Mouse (Mus musculus) spleen, adult 2 months (tissue): ENCODE data around the gene Zdhhc17. TPM values are rescaled to one million over a fixed set of nuclear protein-coding genes. Genes with fewer than 3 reads are reported as not detected.

ENCODE experiments used
- DNase-seq, 2 experiments: peaks; one replicate each; pipeline versions ENCODE4 v3.0.0 to v3.0.0-alpha.2; 2012 to 2021; ENCODE audit warnings: low spot score in 2 of 2, low read depth in 1 of 2
- H3K27ac ChIP-seq: fragments of 200-500 bp; 2 replicates; pipeline ENCODE4 v1.5.1; 2012; ENCODE audit warnings: low read length, inconsistent platforms; ENCODE audit not compliant: insufficient read depth
- H3K27me3 ChIP-seq: fragments of 200-500 bp; 2 replicates; pipeline ENCODE4 v1.6.1; 2012; ENCODE audit warnings: mild to moderate bottlenecking, moderate library complexity, low read length, inconsistent platforms; ENCODE audit not compliant: control insufficient read depth, insufficient read depth
- H3K36me3 ChIP-seq: fragments of 200-500 bp; 2 replicates; pipeline ENCODE4 v1.6.1; 2012; ENCODE audit warnings: mild to moderate bottlenecking, low read length, inconsistent platforms; ENCODE audit not compliant: control insufficient read depth, insufficient read depth
- H3K4me1 ChIP-seq: fragments of 200-500 bp; 2 replicates; pipeline ENCODE4 v1.6.1; 2011; ENCODE audit warnings: inconsistent platforms; ENCODE audit not compliant: control insufficient read depth, insufficient read depth, insufficient read length
- H3K4me3 ChIP-seq: fragments of 200-500 bp; 2 replicates; pipeline ENCODE4 v1.5.1; 2011; ENCODE audit warnings: mild to moderate bottlenecking, inconsistent platforms; ENCODE audit not compliant: insufficient read depth, insufficient read length; ENCODE audit errors: extremely low read depth
- CTCF ChIP-seq: fragments of 200-500 bp; IDR thresholded peaks from 2 replicates; pipeline ENCODE4 v1.5.1; 2011; ENCODE audit warnings: mild to moderate bottlenecking, inconsistent platforms; ENCODE audit not compliant: insufficient read depth, insufficient read length, insufficient replicate concordance; ENCODE audit errors: extremely low read depth
- POLR2A ChIP-seq: fragments of 200-500 bp; IDR thresholded peaks from 2 replicates; pipeline ENCODE4 v1.6.1; 2011; ENCODE audit warnings: low read depth, low read length, inconsistent platforms
- WGBS: fragments of 180-500 bp; shearing (Covaris S2); methylation state at CpG from one replicate; pipeline ENCODE4 v1.1.7; 2018; 5-methylcytosine and 5-hydroxymethylcytosine counted together
- polyA plus RNA-seq: library from polyadenylated mRNA; depleted of rRNA; stranded (reverse); fragments of >200 nt; gene quantifications from 2 replicates; pipeline ENCODE4 v1.2.3, GENCODE M21; 2012

Gene Zdhhc17
- polyA plus RNA-seq, 1 experiment, result 16.9 TPM

DNA sequence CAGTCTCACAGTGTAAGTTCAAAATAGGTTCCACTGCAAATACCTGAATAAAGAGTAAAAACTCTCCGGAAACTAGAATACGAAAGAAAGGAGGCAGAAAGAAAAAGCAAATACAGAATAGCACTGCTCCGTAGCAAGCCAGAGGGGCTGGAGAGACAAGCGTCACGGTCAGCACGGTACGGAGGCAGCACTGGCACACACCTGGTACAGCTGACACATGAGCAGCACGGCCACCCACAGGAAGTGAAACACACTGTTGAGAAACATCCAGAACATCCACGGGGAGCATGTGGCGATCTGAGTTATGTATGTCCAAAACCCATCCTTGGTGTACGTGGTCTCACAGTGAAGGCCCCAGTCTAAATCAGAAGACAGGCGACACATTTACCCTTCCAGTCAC is 64.0 kb downstream of the Zdhhc17 start:
- DNase-seq, result no peak
- no peaks in the 10 kb centered on the region for H3K27me3 ChIP-seq
- WGBS, result 66% methylated on average over 12 of the region's 12 CpGs
- H3K27ac ChIP-seq, result no peak overlapping the region
- TF ChIP-seq CTCF, result no peak
- TF ChIP-seq POLR2A, result no peak
- H3K4me3 ChIP-seq, result no peak overlapping the region
- no peaks in the 10 kb centered on the region for H3K4me1 ChIP-seq
- peaks cover 23% of the 10 kb centered on the region for H3K36me3 ChIP-seq

DNA sequence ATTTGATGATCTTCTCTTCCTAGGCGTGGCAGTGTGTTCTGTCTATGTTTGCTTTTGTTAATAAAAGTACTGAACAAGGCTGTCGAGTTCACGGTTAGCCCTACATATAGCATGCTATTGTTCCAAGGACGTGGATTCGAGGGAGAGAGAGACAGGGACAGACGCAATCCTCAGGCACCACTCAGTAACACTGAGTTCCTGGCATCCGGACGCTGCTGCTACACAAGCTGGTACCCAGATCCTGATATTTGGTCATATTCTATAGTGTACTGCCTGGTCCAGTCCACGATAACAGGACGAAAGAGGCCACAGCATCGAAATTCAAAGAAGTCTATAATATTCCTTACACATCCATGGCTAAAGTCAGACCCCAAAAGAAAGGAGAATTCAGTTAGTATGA is 65.8 kb downstream of the Zdhhc17 start:
- 95% methylated on average over 11 of the region's 11 CpGs for WGBS
- no peak for TF ChIP-seq POLR2A
- no peak for TF ChIP-seq CTCF
- peaks cover 19% of the 10 kb centered on the region for H3K36me3 ChIP-seq

DNA sequence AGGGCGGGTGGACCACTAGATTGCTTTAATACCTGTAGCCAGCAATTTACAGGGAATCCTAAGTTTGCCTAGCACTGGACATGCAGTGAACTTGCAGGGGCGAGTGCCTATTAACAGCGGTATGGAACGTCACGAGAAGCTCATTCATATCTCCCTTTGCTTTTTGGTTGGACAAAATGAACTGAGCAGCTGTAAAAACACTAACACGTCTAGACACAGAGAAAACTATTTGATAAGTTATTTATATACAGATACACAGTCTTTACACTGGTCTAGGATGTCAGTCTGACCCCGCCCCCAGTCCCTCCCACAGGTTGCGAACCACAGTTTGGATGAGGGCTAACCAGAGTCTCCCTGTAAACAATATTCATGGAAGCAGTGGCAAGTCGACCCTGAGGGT is 67.1 kb downstream of the Zdhhc17 start:
- Histone ChIP-seq H3K36me3 (peaks cover 19% of the 10 kb centered on the region), H3K27ac (no peak overlapping the region), H3K27me3 (no peaks in the 10 kb centered on the region), H3K4me1 (no peaks in the 10 kb centered on the region), H3K4me3 (no peak overlapping the region)
- TF ChIP-seq POLR2A (no peak), CTCF (no peak)
- no peak for DNase-seq
- 96% methylated on average over 9 of the region's 9 CpGs for WGBS

More for the DNA sequence above, 65.8 kb downstream of the Zdhhc17 start:
- H3K4me3 ChIP-seq, result no peak overlapping the region
- H3K4me1 ChIP-seq, result no peaks in the 10 kb centered on the region
- H3K27ac ChIP-seq, result no peak overlapping the region
- H3K27me3 ChIP-seq, result no peaks in the 10 kb centered on the region
- DNase-seq, result no peak

DNA sequence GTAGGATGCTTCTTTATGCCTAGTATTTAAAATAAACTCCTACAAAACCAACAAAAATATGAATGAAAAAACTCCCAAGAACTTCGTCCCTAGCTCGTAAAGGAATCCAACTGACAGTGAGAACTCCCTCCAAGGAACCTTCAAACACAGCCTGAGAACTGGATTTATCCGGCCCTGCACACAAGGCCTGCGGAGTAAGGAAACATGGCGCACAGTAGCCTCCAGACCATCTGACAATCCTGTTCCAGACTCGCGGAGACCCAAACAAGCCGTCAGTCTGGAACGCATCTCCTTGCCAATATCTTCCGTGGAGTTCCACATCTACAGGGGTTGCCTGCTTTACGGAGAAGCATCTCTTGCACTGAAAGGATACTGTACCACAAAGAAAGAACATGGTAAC is 68.0 kb downstream of the Zdhhc17 start:
- Histone ChIP-seq H3K4me3 (no peak overlapping the region), H3K27me3 (no peaks in the 10 kb centered on the region), H3K4me1 (no peaks in the 10 kb centered on the region), H3K27ac (no peak overlapping the region), H3K36me3 (peaks cover 16% of the 10 kb centered on the region)
- DNase-seq, result no peak
- TF ChIP-seq CTCF (no peak), POLR2A (no peak)
- 97% methylated on average over 11 of the region's 11 CpGs for WGBS

DNA sequence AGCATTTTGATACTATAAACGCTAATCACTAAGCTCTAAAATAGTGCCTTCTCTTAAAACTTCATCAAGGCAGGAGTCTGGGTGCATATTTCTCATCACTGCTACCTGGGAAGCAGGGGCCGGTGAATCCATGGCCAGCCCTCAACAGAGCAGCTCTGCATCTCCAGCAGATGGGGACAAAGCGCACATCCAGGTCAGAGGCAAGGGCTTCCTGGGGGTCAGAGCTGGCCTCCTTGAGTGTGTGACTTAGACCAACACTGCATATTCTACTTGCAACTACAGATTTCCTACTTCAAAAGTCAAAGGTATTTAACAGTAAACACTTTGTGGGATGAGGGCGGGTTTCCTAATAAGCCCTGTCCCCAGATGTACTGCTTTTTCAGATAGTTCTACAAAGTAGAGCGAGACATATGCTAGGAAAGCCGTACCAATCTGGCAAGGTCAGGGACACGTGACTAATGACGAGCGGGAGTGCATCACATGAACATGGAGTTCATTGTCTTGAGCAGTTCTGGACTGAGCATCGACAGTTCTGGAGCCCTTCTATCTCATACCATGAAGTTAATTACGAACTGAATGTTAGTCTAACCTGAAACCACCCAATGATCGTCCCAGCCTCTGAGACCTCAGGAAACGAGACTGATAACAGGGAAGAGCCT is 69.1 kb downstream of the Zdhhc17 start:
- no peaks in the 10 kb centered on the region for H3K27me3 ChIP-seq
- no peaks in the 10 kb centered on the region for H3K4me1 ChIP-seq
- TF ChIP-seq POLR2A, result no peak
- TF ChIP-seq CTCF, result no peak
- WGBS, result 91% methylated on average over 13 of the region's 13 CpGs
- H3K4me3 ChIP-seq, result no peak overlapping the region
- no peak for DNase-seq
- H3K36me3 ChIP-seq, result peaks cover 13% of the 10 kb centered on the region
- H3K27ac ChIP-seq, result no peak overlapping the region

DNA sequence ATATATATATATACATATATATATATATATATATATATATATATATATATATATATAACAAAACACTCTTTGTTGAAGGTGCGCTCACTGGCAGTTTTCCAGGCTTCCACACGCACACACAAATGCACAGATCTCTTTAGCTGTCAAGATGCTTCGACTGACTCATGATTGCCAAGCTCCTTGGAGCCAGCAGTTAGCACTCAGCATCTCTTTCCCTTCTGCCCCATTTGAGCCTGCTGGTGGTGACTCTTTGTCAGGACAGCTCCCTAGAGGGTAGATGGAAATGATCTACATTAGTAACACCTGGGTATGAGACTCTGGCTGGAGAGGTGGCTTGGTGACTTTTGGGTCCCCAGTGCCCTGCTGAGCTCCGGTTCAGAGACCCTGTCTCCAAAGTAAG is 70.2 kb downstream of the Zdhhc17 start:
- Histone ChIP-seq H3K27me3 (no peaks in the 10 kb centered on the region), H3K4me3 (no peak overlapping the region), H3K36me3 (peaks cover 11% of the 10 kb centered on the region), H3K4me1 (no peaks in the 10 kb centered on the region), H3K27ac (no peak overlapping the region)
- TF ChIP-seq CTCF (no peak), POLR2A (no peak)
- DNase-seq, result no peak
- WGBS, result 79% methylated on average over 4 of the region's 4 CpGs

DNA sequence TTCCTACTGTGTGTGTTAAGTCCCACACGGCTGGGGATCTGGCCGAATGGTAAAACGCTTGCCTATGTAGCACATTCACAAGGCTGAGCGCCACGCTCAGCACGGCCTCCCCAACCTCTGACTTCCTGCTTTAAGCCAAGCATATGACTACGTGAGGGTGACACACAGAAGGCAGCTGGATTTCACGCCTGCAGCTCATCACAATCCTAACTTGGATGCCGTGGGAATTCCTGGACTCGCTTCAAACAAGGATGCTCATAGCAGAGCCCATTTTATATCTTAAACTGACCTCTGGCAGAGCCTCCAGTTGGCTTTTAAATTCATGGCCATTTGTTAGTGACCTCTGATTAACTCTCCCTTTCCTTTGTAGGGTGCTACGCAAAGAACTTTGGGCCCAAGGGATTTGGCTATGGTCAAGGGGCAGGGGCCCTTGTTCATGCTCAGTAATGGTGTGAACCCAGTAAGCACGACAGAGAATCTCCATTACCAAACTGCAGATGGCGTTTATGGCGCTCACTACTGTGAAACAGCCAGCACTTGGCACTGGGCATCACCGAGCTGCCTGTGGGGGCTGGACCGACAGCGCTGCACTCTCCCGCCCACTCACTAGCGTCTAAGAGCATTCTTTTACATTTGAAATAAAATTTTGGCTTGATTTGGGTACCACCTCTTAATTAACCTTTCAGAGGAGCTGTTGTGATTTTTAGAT is 70.9 kb downstream of the Zdhhc17 start:
- no peak for DNase-seq
- no peak overlapping the region for H3K4me3 ChIP-seq
- TF ChIP-seq CTCF (no peak), POLR2A (no peak)
- no peak overlapping the region for H3K27ac ChIP-seq
- no peaks in the 10 kb centered on the region for H3K4me1 ChIP-seq
- no peaks in the 10 kb centered on the region for H3K27me3 ChIP-seq
- WGBS, result 91% methylated on average over 19 of the region's 19 CpGs
- H3K36me3 ChIP-seq, result peaks cover 8% of the 10 kb centered on the region
